Mouse (Mus musculus) G1E (cell line): ENCODE results near the gene Prpf6.

Experiments used
- CTCF ChIP-seq: IDR thresholded peaks from 2 replicates; pipeline ENCODE4 v1.5.1; 2012; ENCODE audit warnings: low read depth, low read length, inconsistent platforms, mixed read lengths
- TAL1 ChIP-seq: conservative IDR thresholded peaks from 2 replicates; pipeline ENCODE4 v1.6.1; 2012; ENCODE audit warnings: low read depth, low read length, inconsistent platforms, mixed read lengths

- TF ChIP-seq CTCF: no peak
- TF ChIP-seq TAL1: no peak
Measured at GRCm38 (mm10) chr2:181663298-181663630, 71.6 kb downstream of the Prpf6 start.
